Mouse (Mus musculus): ENCODE measurements around the gene Alk.

GRCm38 (mm10) chr17:71935837-71936236 is 668.6 kb downstream of the Alk start:
- TF ChIP-seq CEBPB (IDR thresholded peaks at IDR 0.05; ENCODE audit: low read depth) (no peak), CTCF (IDR thresholded peaks at IDR 0.05; ENCODE audit: control insufficient read depth, insufficient read depth, insufficient read length) (no peak), MYOG (IDR thresholded peaks at IDR 0.05; ENCODE audit: control insufficient read depth, extremely low read depth, insufficient read length) (no peak)

All from C2C12 (cell line).